ENCODE assay signal across 9 mouse cellular contexts in the genomic region with DNA sequence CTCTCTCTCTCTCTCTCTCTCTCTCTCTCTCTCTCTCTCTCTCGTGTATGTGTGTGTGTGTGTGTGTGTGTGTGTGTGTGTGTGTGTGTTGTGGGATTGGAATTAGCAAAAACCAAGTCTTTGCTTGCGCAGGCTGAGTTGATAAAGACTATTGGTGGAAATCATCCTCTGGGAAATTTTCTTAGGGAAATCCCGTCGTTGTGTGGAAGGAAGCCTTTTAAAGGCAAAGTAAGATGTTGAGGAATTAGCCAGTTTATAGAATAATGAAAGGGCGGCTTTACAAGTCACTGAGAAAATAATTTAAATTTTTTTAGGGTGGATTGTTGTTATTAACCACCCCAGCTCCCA. TPM values are rescaled to one million over a fixed set of nuclear protein-coding genes. Genes with fewer than 3 reads are reported as not detected.
DNase-seq lines count a peak whose midpoint lies in the region; ATAC-seq lines count a peak whose summit lies in the region.
"Had no signal": no experiment of that assay in that cellular context is flagged by ENCODE, and none has a peak within 500 bp of the region (broad histone marks: within the 10 kb centered on the region; RNA-seq: fewer than 3 reads in every experiment).

No protein-coding gene starts in this region.

- peak overlapping the region; percentile 96 for H3K4me3 ChIP-seq in heart, embryonic 16.5 days (ENCODE audit: low read length)
- peak overlapping the region; percentile 97 for H3K4me3 ChIP-seq in liver, embryonic 15.5 days (replicated peaks)

- H3K4me1 ChIP-seq in heart, embryonic 16.5 days (ENCODE audit: control insufficient read depth, insufficient read depth, low read length): peaks cover 27% of the 10 kb centered on the region
- H3K4me1 ChIP-seq in liver, embryonic 15.5 days (replicated peaks): peaks cover 49% of the 10 kb centered on the region

- no peaks in the 10 kb centered on the region for H3K27me3 ChIP-seq in heart, embryonic 16.5 days (ENCODE audit: control insufficient read depth, insufficient read depth, low read length)
- H3K27me3 ChIP-seq in liver, embryonic 15.5 days: peaks cover 17% of the 10 kb centered on the region; the same call in 1 of the 2 replicates
- H3K27me3 ChIP-seq: Patski had no signal

- no peaks in the 10 kb centered on the region for H3K9me3 ChIP-seq in heart, embryonic 16.5 days (replicated peaks; ENCODE audit: control insufficient read depth, low read length)
- H3K9me3 ChIP-seq in liver, embryonic 15.5 days (replicated peaks): no peaks in the 10 kb centered on the region

- no peak overlapping the region for H3K27ac ChIP-seq in heart, embryonic 16.5 days (ENCODE audit: low read length)
- no peak overlapping the region for H3K27ac ChIP-seq in liver, embryonic 15.5 days (replicated peaks)

- peak; percentile 41 to 60 for DNase-seq in heart, adult 18-20 months
- DNase-seq in heart, postnatal 36 days: no peak
- DNase-seq in brain, adult 2 months (ENCODE audit: low read depth, low spot score): peak; percentile 63
- no peak for DNase-seq in yolk sac, embryonic 10.5 days (ENCODE audit: low spot score)
- DNase-seq in right cerebral cortex, adult 2 months (ENCODE audit: low spot score in 2 of 2): no peak
- DNase-seq in adrenal gland, postnatal 10 days: no peak

- ATAC-seq in heart, embryonic 16.5 days (replicated peaks; ENCODE audit: extremely low read depth, insufficient read depth, low FRiP score): no peak
- ATAC-seq in liver, embryonic 15.5 days (ENCODE audit: insufficient read depth): no peak

- intact Hi-C loops in heart, postnatal 36 days (cut with DNase I): loop anchor here (5.0 kb wide), 1 partner anchor 106 kb away; no protein-coding TSS in a partner anchor

- peak overlapping the region; percentile 58 for H3K9ac ChIP-seq in heart, embryonic 16.5 days (ENCODE audit: low read length)
- H3K9ac ChIP-seq in liver, embryonic 15.5 days: peak overlapping the region; percentile 98; the same call in 1 of the 2 replicates

- WGBS in heart, embryonic 16.5 days: 10% methylated on average over 4 of the region's 5 CpGs
- 11% methylated on average over 5 of the region's 5 CpGs for WGBS in liver, embryonic 15.5 days (ENCODE audit: insufficient replicate concordance)

- H3K4me2 ChIP-seq in heart, embryonic 16.5 days (ENCODE audit: low read depth, low read length): peak overlapping the region; percentile 82
- H3K4me2 ChIP-seq in liver, embryonic 15.5 days: peak overlapping the region; percentile 96

- H3K36me3 ChIP-seq in heart, embryonic 16.5 days (ENCODE audit: control insufficient read depth, insufficient read depth): no peaks in the 10 kb centered on the region
- no peaks in the 10 kb centered on the region for H3K36me3 ChIP-seq in liver, embryonic 15.5 days (replicated peaks)

RNA-seq across cellular contexts. Expression of gene Grk5, which starts 1.5 kb away (rescaled TPM):
- 10 to 100 TPM; 28.3 to 42.0 TPM for total RNA-seq in heart, adult 18-20 months (2021)
- total RNA-seq in heart, postnatal 36 days (2021): 10 to 100 TPM; 20.9 to 29.6 TPM
- 3.5 and 3.6 TPM in 2 replicates for polyA plus RNA-seq in heart, embryonic 16.5 days (2015; fragmentation: Nextera tagmentation; extraction: Ambion mirVana)
- polyA plus RNA-seq in liver, embryonic 15.5 days (2015; fragmentation: Nextera tagmentation; extraction: Ambion mirVana): 0.41 and 0.47 TPM in 2 replicates
- 10 to 100 TPM; 13.1 to 14.6 TPM for total RNA-seq in adrenal gland, postnatal 10 days (2021)

RNA-seq across cellular contexts. Expression of gene Prdx3, which starts 16.7 kb away (rescaled TPM):
- 100 to 1,000 TPM; 412 to 431 TPM for total RNA-seq in heart, adult 18-20 months (2021)
- 100 to 1,000 TPM; 377 to 409 TPM for total RNA-seq in heart, postnatal 36 days (2021)
- 202 and 217 TPM in 2 replicates for polyA plus RNA-seq in heart, embryonic 16.5 days (2015; fragmentation: Nextera tagmentation; extraction: Ambion mirVana)
- polyA plus RNA-seq in liver, embryonic 15.5 days (2015; fragmentation: Nextera tagmentation; extraction: Ambion mirVana): 341 TPM in 2 replicates
- total RNA-seq in adrenal gland, postnatal 10 days (2021): 100 to 1,000 TPM; 406 to 429 TPM

RNA-seq across cellular contexts. Expression of gene Sfxn4, which starts 29.8 kb away (rescaled TPM):
- total RNA-seq in heart, adult 18-20 months (2021): 1 to 10 TPM; 7.4 to 9.5 TPM
- total RNA-seq in heart, postnatal 36 days (2021): 1 to 10 TPM; 7.2 TPM
- 7.9 and 8.2 TPM in 2 replicates for polyA plus RNA-seq in heart, embryonic 16.5 days (2015; fragmentation: Nextera tagmentation; extraction: Ambion mirVana)
- polyA plus RNA-seq in liver, embryonic 15.5 days (2015; fragmentation: Nextera tagmentation; extraction: Ambion mirVana): 0.62 and 1.1 TPM in 2 replicates
- 1 to 10 TPM; 4.1 to 6.4 TPM for total RNA-seq in adrenal gland, postnatal 10 days (2021)

Comparison
In these comparisons a context has a peak if more than half of its experiments do, and no peak if none do; other contexts are left out.
1. DNase-seq: peak in heart, adult 18-20 months (2 of 2) and brain, adult 2 months (single experiment); none in heart, postnatal 36 days (0 of 2), yolk sac, embryonic 10.5 days (single experiment), right cerebral cortex, adult 2 months (0 of 2) and adrenal gland, postnatal 10 days (single experiment).